Mouse (Mus musculus): ENCODE data around the gene Sos2. TPM values are rescaled to one million over a fixed set of nuclear protein-coding genes. Genes with fewer than 3 reads are reported as not detected.

The Sos2 gene
- polyA plus RNA-seq (2021; fragmentation: Nextera tagmentation) = 3.2 and 3.7 TPM in 2 replicates
- long read RNA-seq, experiment 1, partial matches to known transcripts = 4 of 10 reads
- long read RNA-seq, experiment 1, other reads (novel, unspliced or antisense) = 6 of 10 reads
- long read RNA-seq, experiment 2, full-length matches to known transcripts = 2 of 11 reads
- long read RNA-seq, experiment 2, partial matches to known transcripts = 8 of 11 reads
- long read RNA-seq, experiment 2, other reads (novel, unspliced or antisense) = 1 of 11 reads

GRCm38 (mm10) chr12:69681566-69682061 is at the start of gene Sos2:
Sos2 (minus strand) TSS chr12:69681852.

GRCm38 (mm10) chr12:69724711-69725460 is 43.2 kb upstream of the Sos2 start, which contains the start of the genes L2hgdh and Atp5s:
L2hgdh (minus strand) TSS chr12:69724873.
Atp5s (plus strand) TSS chr12:69724950.

GRCm38 (mm10) chr12:69582613-69583269 is 98.9 kb downstream of the Sos2 start, which contains the start of gene Vcpkmt:
Vcpkmt (minus strand) TSS chr12:69583028.

Small RNA genes lying within 50 kb of the gene (microRNA-seq; reads per million reads assigned to microRNA genes)
- not detected for gene Gm23018

Other genes starting within 250 kb of the Sos2 start
- 17.4 and 17.7 TPM in 2 replicates for gene Vcpkmt, start 98.8 kb downstream of the Sos2 start, polyA plus RNA-seq (2021; fragmentation: Nextera tagmentation)
- gene L2hgdh, start 43.0 kb upstream of the Sos2 start, polyA plus RNA-seq (2021; fragmentation: Nextera tagmentation) = 4.8 and 5.9 TPM in 2 replicates
- 26.5 and 37.9 TPM in 2 replicates for gene Atp5s, start 43.1 kb upstream of the Sos2 start, polyA plus RNA-seq (2021; fragmentation: Nextera tagmentation)
- 18.4 and 19.4 TPM in 2 replicates for gene Cdkl1, start 109.4 kb upstream of the Sos2 start, polyA plus RNA-seq (2021; fragmentation: Nextera tagmentation)
- gene Atl1, start 210.8 kb upstream of the Sos2 start, polyA plus RNA-seq (2021; fragmentation: Nextera tagmentation) = 84.9 and 92.3 TPM in 2 replicates
- 11.7 and 12.1 TPM in 2 replicates for gene Map4k5, start 211.3 kb upstream of the Sos2 start, polyA plus RNA-seq (2021; fragmentation: Nextera tagmentation)